Mouse (Mus musculus) mesoderm, embryonic 11.5 days (tissue): ENCODE measurements at regions not wholly inside any gene's neighbourhood (a gene's known extent, or its start where the extent isn't known, plus 50 kb on each side); places are given as distances from the start of the nearest gene placed in this dataset.

Experiments used
- DNase-seq: peaks from one replicate; pipeline ENCODE4 v3.0.0-alpha.2; 2012; ENCODE audit warnings: low read depth, low spot score

- DNase-seq: no peak
Observed at GRCm38 (mm10) chr6:111621684-111622480, 651.7 kb upstream of the Lmcd1 start.

- DNase-seq: no peak
Observed at GRCm38 (mm10) chr6:111622481-111623139, 650.9 kb upstream of the Lmcd1 start.

GRCm38 (mm10) chr6:111623140-111623497, 650.4 kb upstream of the Lmcd1 start:
- DNase-seq: no peak

GRCm38 (mm10) chr6:111625501-111625900, 648.1 kb upstream of the Lmcd1 start:
- DNase-seq: no peak

- no peak for DNase-seq
Observed at GRCm38 (mm10) chr6:111652736-111653135, 620.8 kb upstream of the Lmcd1 start.

- DNase-seq: no peak
Observed at GRCm38 (mm10) chr6:111659957-111660356, 613.6 kb upstream of the Lmcd1 start.

GRCm38 (mm10) chr6:111664603-111665002, 609.0 kb upstream of the Lmcd1 start:
- DNase-seq: no peak

- peak; percentile 1 for DNase-seq
Observed at GRCm38 (mm10) chr6:111684911-111685310, 588.6 kb upstream of the Lmcd1 start.

- DNase-seq: no peak
Observed at GRCm38 (mm10) chr6:111702864-111703263, 570.7 kb upstream of the Lmcd1 start.

GRCm38 (mm10) chr6:111708277-111708676, 565.3 kb upstream of the Lmcd1 start:
- DNase-seq: no peak

- DNase-seq: no peak
Observed at GRCm38 (mm10) chr6:111725969-111726368, 547.6 kb upstream of the Lmcd1 start.

- DNase-seq: no peak
Observed at GRCm38 (mm10) chr6:111730381-111730780, 543.2 kb upstream of the Lmcd1 start.

GRCm38 (mm10) chr6:111733926-111734325, 539.6 kb upstream of the Lmcd1 start:
- no peak for DNase-seq

GRCm38 (mm10) chr6:111738983-111739382, 534.6 kb upstream of the Lmcd1 start:
- no peak for DNase-seq

- peak; percentile 31 for DNase-seq
Observed at GRCm38 (mm10) chr6:111781710-111782481, 491.7 kb upstream of the Lmcd1 start.

GRCm38 (mm10) chr6:111808611-111809010, 464.9 kb upstream of the Lmcd1 start:
- DNase-seq: no peak

GRCm38 (mm10) chr6:111813982-111814603, 459.5 kb upstream of the Lmcd1 start:
- no peak for DNase-seq

- DNase-seq: no peak
Observed at GRCm38 (mm10) chr6:111815150-111815549, 458.4 kb upstream of the Lmcd1 start.

GRCm38 (mm10) chr6:111820265-111820664, 453.3 kb upstream of the Lmcd1 start:
- no peak for DNase-seq

GRCm38 (mm10) chr6:111844321-111844835, 429.2 kb upstream of the Lmcd1 start:
- no peak for DNase-seq

GRCm38 (mm10) chr6:111866101-111866598, 407.4 kb upstream of the Lmcd1 start:
- no peak for DNase-seq
